Mouse (Mus musculus) T-cell, adult 2 months (primary cell): ENCODE measurements around the gene Vps37c.
A peak's percentile ranks its signal among the peaks of the same experiment; 100 is the strongest.

Experiments used
- DNase-seq: peaks from one replicate; pipeline ENCODE4 v3.0.0; 2022; ENCODE audit warnings: low spot score

Gene Vps37c

GRCm38 (mm10) chr19:10689470-10690166 is 1.1 kb downstream of the Vps37c start:
- no peak for DNase-seq

DNA sequence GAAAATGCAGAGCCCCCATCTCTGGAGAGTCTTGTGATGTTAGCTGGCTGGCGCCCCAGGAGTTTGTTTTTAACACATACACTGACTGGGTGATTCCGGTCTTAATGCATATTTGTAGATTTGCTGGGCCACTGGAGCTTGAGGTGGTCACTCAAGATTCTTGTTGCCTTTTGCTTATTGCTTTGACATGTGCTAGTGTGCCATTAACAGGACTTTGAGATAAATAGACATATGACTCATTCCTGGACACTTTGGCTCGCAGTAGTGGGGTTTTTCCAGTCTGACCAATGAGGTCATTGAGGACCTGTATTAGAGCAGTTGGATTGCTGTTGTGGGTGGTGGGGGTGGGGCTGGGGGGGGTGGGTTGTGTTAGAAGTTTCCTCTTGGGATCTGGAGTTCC is 1.8 kb downstream of the Vps37c start:
- no peak for DNase-seq

GRCm38 (mm10) chr19:10691121-10691520 is 2.6 kb downstream of the Vps37c start:
- DNase-seq: no peak

DNA sequence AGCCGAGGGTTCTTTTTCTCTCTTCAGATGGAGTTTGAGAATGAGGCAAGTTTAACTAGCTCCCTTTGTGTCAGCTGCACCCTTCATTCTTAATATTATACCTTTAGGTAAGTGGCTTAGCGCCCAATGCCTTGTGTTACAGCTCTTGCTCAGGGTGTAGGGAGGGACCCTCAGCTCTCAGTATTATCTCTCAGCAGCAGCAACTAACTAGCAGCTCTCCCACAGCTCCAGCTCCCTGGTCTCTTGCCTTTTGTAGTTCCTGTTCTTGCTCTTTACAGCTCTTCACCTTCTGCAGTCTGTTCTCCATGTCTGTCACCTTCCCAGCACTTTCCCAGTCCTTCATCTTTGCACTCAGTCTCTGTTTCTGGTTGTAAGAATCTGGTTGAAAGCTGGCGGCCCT is 3.1 kb downstream of the Vps37c start:
- no peak for DNase-seq

GRCm38 (mm10) chr19:10692361-10692760 is 3.8 kb downstream of the Vps37c start:
- DNase-seq: no peak

DNA sequence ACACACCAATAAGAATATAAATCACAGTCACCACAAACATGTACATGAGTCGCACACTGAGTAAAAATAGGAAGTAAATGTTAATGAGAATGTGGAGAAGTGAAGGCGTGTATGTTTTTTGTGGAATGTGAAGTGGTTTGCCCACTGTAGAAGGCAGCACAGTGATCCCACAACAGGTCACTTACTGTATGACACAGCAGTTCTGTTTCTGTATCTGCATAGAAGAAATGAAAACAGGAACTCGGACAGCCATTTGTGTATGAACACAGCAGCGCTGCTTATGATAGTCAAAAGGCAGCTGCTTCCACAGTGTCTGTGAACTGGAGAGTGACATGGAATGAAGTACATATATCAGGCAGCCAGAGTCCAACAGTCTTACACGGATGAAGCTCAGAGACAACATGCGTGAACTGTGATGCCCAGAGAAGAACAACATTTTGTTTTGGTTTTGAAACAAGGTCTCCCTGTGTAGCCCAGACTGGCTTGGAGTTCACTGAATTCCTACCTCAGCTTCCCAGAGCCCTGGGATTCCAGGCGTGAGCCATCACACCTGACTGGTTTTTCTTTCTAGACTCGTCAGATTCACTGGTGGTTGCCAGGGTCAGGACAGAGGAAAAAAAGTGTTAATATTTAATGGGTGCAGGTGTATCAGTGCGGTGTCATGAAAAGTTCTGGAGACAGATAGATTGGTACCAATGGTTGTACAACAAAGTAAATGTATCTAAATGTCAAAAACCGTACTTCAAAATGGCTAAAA is 5.6 kb downstream of the Vps37c start:
- no peak for DNase-seq

- DNase-seq: no peak
Observed at GRCm38 (mm10) chr19:10695801-10696200, 7.3 kb downstream of the Vps37c start.

GRCm38 (mm10) chr19:10698131-10698991 is 9.8 kb downstream of the Vps37c start:
- DNase-seq: peak; percentile 51

DNA sequence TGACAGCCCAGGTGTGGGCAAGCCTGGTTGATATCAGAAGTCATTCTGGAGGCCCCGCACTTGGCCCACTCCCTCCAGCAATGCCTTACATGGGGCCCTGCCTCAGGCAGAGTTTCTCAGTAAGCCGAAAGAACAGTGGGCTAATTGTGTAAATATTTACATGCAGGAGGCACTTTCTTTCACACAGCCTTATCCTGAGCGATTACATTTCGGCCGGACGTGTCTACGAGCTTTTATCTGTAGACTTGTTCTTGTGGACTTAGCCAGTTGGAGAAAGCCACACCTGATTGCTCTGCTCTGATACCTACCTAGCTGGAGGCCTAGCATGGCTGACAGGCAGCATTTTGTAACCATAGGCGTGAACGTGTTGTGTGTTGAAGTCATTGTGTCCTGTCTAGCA is 11.3 kb downstream of the Vps37c start:
- DNase-seq: no peak

- no peak for DNase-seq
Observed at GRCm38 (mm10) chr19:10701013-10701726, 12.6 kb downstream of the Vps37c start.

DNA sequence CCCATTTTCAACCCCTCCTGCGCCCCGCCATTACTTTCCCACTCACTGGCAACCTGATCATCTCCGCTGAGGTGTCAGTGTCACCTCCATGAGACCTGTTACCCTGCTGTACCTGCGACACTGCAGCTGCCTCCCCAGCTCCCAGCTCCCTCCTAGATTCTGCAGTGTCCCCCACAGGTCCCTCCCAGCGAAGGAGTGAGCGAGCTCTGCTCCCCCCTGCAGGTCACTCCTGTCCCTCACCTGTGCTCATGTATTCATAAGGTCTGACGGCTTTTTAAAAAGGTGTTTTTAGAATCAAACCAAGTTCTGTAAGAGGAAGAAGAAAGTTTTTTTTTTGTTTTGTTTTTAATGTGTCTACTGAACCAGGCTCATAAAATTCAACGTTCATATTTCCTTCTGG is 13.6 kb downstream of the Vps37c start:
- DNase-seq: no peak

- no peak for DNase-seq
Observed at GRCm38 (mm10) chr19:10703470-10703869, 14.9 kb downstream of the Vps37c start.

- DNase-seq: no peak
Observed at GRCm38 (mm10) chr19:10707087-10707875, 18.7 kb downstream of the Vps37c start.

GRCm38 (mm10) chr19:10707881-10708280 is 19.3 kb downstream of the Vps37c start:
- DNase-seq: no peak

DNA sequence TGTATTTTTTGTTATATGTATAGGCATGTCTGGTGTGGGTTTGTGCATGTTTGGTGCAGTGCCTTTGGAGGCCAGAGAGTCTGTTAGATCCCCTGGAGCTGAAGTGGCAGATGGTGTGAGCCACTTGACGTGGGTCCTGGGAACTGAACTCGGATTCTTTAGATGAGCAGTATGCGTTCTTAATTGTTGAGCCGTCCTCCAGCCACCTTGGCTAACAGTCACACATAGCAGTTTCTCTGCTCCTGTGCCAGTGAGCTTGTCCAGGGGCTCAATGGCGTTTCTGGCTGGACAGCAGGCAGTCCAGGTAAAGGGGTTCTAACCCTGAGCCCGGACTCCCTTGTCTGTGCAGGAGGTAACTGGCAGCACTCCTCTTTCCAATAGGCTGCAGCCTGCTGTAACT is 20.4 kb downstream of the Vps37c start:
- DNase-seq: no peak

DNA sequence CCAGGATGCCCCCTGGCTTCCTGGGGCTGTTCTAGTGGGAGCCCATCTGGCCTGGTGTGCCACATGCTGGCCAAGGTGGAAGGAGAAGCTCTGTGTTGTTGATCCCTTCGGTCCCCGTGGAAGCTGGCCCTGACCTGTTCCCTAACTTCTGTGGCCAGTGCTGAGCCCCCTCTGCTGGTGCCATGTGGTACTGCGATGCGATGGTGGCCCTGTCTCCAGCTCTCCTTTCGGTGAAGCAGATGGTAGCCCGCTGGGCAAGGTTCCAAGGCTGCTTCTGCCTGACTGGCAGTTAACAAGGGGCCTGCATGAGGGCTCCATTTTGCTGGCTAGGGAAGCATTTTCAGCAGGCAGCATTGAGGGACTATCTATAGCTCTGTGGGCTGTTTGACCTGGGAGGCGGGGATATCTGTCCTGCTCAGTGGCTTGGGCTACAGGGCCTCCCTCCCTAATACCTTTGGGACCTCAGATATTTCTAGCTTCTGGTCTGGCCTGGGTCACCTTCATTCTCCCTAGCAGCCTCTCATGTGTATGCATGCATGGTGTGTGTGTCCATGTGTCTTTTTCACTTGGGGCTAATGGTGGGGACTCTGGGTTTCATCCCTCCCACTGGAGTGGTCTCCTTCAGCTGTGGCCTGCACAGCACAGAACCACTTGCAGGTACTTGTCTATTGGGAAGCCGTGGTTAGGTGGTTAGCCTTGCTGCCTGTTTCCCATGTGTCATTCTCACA is 21.0 kb downstream of the Vps37c start:
- peak; percentile 71 for DNase-seq

DNA sequence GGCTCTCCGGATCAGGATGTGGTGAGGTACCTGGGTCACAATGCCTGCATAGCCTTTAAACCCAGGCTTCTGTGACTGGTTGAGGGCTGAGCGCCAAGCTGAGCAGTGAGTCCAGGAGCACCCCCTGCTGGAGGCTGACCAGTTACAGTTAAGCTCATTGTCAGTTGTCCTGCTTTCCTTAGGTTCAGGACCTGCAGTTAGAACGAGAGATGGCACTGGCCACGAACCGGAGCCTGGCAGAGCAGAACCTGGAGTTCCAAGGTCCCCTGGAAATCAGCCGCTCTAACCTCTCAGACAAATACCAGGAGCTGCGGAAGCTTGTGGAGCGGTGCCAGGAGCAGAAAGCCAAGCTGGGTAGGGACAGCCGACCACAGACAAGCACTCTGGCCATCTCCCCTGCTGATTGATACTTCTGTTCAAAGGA is 21.6 kb downstream of the Vps37c start:
- DNase-seq: peak; percentile 71

DNA sequence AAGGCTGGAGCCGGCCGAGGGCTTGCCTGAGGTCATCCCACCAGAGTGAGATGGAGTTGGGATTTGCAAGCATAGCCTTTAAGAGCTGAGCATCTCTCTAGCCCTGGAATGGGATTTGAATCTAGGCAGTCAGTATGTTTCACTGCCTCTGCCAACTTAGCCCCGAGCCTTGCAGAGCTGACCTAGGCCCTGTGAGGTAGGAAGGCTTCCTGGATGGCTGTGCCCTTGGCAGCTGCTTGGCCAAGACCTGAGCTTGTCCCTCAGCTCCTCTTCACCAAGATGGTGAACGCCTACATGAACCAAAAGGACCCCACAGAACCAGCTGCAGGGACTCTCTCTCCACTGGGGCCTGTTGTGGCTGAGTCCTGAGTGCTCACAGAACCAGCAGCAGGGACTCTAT is 22.2 kb downstream of the Vps37c start:
- DNase-seq: no peak

GRCm38 (mm10) chr19:10712194-10712593 is 23.7 kb downstream of the Vps37c start:
- DNase-seq: no peak

DNA sequence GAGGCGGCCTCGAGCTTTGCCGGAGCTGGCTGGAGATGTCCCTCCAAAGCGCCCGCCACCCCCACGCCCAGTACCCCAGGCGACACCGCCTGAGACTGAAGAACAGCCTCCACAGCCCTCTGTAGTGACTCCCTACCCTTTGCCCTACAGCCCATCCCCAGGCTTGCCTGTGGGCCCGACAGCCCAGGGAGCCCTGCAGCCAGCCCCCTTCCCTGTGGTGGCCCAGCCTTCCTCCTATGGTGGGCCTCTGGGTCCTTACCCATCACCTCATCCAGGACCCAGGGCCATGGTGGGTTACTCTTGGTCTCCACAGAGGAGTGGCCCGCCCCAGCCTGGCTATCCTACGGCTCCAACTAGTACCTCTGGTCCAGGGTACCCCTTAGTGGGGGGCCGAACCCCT is 24.1 kb downstream of the Vps37c start:
- no peak for DNase-seq

DNA sequence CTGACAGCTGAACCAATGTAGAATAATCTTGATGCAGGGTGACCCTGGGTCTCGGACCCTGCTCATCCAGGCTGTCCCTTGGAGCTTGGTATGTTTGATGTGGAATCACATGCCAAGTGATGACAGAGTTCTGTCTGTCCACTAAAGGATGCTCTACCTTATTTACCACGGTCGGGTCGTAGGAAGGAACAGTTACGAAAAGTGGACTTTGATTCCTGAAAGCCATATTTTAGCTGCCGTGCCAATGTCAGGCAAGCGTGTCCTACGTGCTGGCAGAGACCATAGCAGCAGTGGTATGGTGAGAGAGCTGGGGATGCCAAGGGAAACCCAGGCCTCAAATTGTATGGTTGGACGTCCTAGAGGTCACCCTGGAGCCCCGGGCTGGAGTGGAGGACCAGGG is 25.0 kb downstream of the Vps37c start:
- no peak for DNase-seq
